Mouse (Mus musculus) lung, adult 2 months (tissue): ENCODE data around the gene Gm17509. TPM values are rescaled to one million over a fixed set of nuclear protein-coding genes. Genes with fewer than 3 reads are reported as not detected.

Experiments
- DNase-seq: peaks from one replicate; pipeline ENCODE4 v3.0.0; 2022
- H3K4me1 ChIP-seq: fragments of 200-500 bp; 2 replicates; pipeline ENCODE4 v1.6.1; 2011; ENCODE audit warnings: low read length; ENCODE audit not compliant: control insufficient read depth, insufficient read depth
- H3K4me3 ChIP-seq: fragments of 200-500 bp; replicated peaks from 2 replicates; pipeline ENCODE3; 2011; ENCODE audit warnings: low read depth, mild to moderate bottlenecking, control low read depth, low read length; ENCODE audit errors: extremely low read depth
- CTCF ChIP-seq: fragments of 200-500 bp; IDR thresholded peaks from 2 replicates; pipeline ENCODE4 v1.5.1; 2011; ENCODE audit warnings: mild to moderate bottlenecking, low read length, control low read depth; ENCODE audit not compliant: insufficient read depth
- POLR2A ChIP-seq: fragments of 200-500 bp; IDR thresholded peaks from 2 replicates; pipeline ENCODE4 v1.6.1; 2011; ENCODE audit warnings: low read depth, mild to moderate bottlenecking, control low read depth, low read length, borderline replicate concordance; ENCODE audit errors: extremely low read depth
- WGBS: fragments of 180-500 bp; shearing (Covaris S2); methylation state at CpG from one replicate; pipeline ENCODE4 v1.1.7; 2018; 5-methylcytosine and 5-hydroxymethylcytosine counted together
- polyA plus RNA-seq: library from polyadenylated mRNA; depleted of rRNA; stranded (reverse); fragments of >200 nt; gene quantifications from 2 replicates; pipeline ENCODE4 v1.2.3, GENCODE M21; 2012

Gene Gm17509
- polyA plus RNA-seq, 1 experiment, result 0.11 TPM

DNA sequence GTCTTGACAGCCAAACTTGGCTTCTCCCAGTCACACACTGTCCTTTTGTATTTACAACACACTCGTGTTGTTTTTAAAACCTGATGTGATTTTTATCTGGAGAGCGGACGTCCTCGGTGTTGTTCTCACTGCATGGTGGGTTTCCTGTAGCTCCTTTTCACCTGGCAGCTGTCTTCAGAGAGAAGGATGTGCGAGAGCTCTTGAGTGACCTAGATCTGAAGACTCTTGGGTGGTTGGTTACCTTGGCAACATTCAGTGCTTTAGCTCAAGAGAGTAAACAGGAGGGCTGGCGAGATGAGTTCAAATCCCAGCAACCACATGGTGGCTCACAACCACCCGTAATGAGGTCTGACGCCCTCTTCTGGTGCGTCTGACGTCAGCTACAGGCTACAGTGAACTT lies 4.7 kb downstream of the Gm17509 start:
- 22% methylated on average over 10 of the region's 10 CpGs for WGBS
- TF ChIP-seq CTCF, result no peak
- TF ChIP-seq POLR2A, result no peak
- no peak for DNase-seq
- H3K4me3 ChIP-seq, result no peak overlapping the region
- peaks cover 3% of the 10 kb centered on the region; the same call in 1 of the 2 replicates for H3K4me1 ChIP-seq

DNA sequence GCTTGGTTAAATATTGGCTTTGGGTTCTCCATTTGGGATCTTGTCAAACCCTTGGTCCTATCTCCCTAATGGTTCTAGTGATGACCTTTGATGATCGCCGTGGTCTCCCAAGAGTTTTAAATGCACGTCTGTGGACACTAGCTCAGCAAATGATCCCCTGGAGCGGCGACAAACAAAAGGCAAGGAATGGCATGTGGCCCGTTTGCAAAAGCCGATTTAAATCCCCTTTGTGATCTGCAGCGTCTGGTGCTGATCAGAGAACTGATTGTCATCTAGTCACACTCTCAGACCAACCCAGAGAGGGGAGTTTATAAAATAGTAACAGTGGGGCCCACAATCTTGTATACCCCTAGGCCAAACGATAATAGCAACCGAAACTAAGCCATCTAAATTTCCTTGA lies 5.4 kb downstream of the Gm17509 start:
- WGBS, result 38% methylated on average over 10 of the region's 10 CpGs
- TF ChIP-seq CTCF (no peak), POLR2A (no peak)
- no peak for DNase-seq
- no peak overlapping the region for H3K4me3 ChIP-seq
- H3K4me1 ChIP-seq, result peaks cover 3% of the 10 kb centered on the region; the same call in 1 of the 2 replicates

- Histone ChIP-seq H3K4me1 (no peaks in the 10 kb centered on the region), H3K4me3 (no peak overlapping the region)
- no peak for TF ChIP-seq POLR2A
- no peak for TF ChIP-seq CTCF
- 48% methylated on average over 11 of the region's 11 CpGs for WGBS
- peak; percentile 39 for DNase-seq
Measured at GRCm38 (mm10) chr13:117211386-117211875, 9.4 kb downstream of the Gm17509 start.

DNA sequence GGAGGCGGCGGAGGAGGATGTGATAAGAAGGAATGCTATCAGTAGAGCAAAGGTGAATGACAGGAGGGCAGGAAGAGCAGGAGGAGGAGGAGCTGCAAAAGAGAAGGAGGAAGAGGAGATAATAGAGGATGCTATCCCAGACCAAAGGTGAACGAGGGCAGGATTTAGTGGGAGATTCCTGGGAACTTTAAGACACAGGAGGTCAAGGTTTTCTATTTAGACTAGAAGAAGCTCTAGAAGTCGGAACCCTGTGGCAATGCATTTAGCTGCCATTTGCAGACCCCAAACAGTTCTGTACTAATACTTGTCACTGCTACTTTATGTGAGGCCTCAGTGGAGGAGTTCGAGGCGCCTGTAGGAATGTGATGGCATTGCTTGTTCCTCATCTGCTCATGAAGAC lies 12.6 kb downstream of the Gm17509 start, which contains the start of gene Emb:
Emb (plus strand) TSS at position 301 of the 400 bp plus-strand sequence.
- no peaks in the 10 kb centered on the region for H3K4me1 ChIP-seq
- TF ChIP-seq CTCF (no peak), POLR2A (no peak)
- WGBS, result 59% methylated on average over 6 of the region's 6 CpGs
- no peak for DNase-seq
- no peak within 1 kb of the TSS for H3K4me3 ChIP-seq

GRCm38 (mm10) chr13:117206066-117206465 lies 14.8 kb downstream of the Gm17509 start:
- no peak for DNase-seq
- Histone ChIP-seq H3K4me3 (no peak overlapping the region), H3K4me1 (no peaks in the 10 kb centered on the region)
- 80% methylated on average over 8 of the region's 8 CpGs for WGBS
- TF ChIP-seq POLR2A, result no peak
- TF ChIP-seq CTCF, result no peak

GRCm38 (mm10) chr13:117204685-117205084 lies 16.2 kb downstream of the Gm17509 start:
- no peak overlapping the region for H3K4me3 ChIP-seq
- H3K4me1 ChIP-seq, result no peaks in the 10 kb centered on the region
- WGBS, result 89% methylated on average over 7 of the region's 7 CpGs
- no peak for DNase-seq
- TF ChIP-seq POLR2A, result no peak
- TF ChIP-seq CTCF, result no peak

GRCm38 (mm10) chr13:117202755-117203471 lies 18.0 kb downstream of the Gm17509 start:
- H3K4me1 ChIP-seq, result no peaks in the 10 kb centered on the region
- WGBS, result 42% methylated on average over 22 of the region's 22 CpGs
- DNase-seq, result peak; percentile 19
- TF ChIP-seq CTCF, result peak; percentile 57
- no peak for TF ChIP-seq POLR2A
- no peak overlapping the region for H3K4me3 ChIP-seq

DNA sequence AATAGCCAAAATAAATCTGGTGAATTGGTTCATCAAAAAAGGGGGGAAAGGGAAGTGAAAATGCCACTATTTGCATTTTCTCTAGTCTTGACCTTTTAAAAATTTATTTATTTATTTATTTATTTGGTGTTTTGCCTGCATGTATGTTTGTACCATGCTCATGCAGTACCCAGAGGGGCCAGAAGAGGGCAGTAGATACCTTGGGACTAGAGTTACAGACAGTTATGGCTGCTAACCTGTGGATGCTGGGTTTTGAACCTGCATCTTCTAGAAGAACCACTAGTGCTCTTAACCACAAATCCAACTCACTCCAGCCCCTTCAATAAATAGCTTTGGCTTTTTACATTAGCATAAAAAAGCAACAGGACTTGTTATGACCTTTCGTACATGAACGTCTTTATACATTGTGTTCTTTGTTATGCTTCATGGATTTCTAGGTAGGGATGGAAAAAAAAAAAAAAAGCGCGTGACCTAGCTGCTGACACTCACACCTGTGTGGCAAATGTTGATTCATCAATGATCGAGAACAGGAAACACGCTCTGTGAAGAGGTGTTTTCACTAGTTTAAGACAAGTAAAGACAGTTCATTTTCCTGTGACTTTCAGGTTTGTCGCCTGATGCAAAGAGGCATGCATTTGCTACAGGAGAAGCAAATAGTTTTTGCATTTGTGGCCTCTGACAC lies 22.3 kb downstream of the Gm17509 start:
- H3K4me3 ChIP-seq, result no peak overlapping the region
- no peaks in the 10 kb centered on the region for H3K4me1 ChIP-seq
- TF ChIP-seq CTCF (peak; percentile 53), POLR2A (no peak)
- peak; percentile 77 for DNase-seq
- 80% methylated on average over 7 of the region's 7 CpGs for WGBS

GRCm38 (mm10) chr13:117197666-117198065 lies 23.2 kb downstream of the Gm17509 start:
- TF ChIP-seq POLR2A (no peak), CTCF (no peak)
- no peak overlapping the region for H3K4me3 ChIP-seq
- 93% methylated on average over 2 of the region's 2 CpGs for WGBS
- no peaks in the 10 kb centered on the region for H3K4me1 ChIP-seq
- DNase-seq, result no peak

GRCm38 (mm10) chr13:117195569-117196495 lies 25.0 kb downstream of the Gm17509 start:
- no peaks in the 10 kb centered on the region for H3K4me1 ChIP-seq
- DNase-seq, result no peak
- WGBS, result 70% methylated on average over 13 of the region's 13 CpGs
- no peak for TF ChIP-seq CTCF
- no peak overlapping the region for H3K4me3 ChIP-seq
